Mouse (Mus musculus): Measurements from ENCODE around the gene Adamts13. TPM values are rescaled to one million over a fixed set of nuclear protein-coding genes. Genes with fewer than 3 reads are reported as not detected.

Adamts13 gene
- polyA plus RNA-seq, 1 experiment = 0.94 TPM

GRCm38 (mm10) chr2:26936425-26936824 is 36.8 kb upstream of the Adamts13 start:
- no peak for TF ChIP-seq CTCF (conservative IDR thresholded peaks at IDR 0.05; ENCODE audit: insufficient read depth, insufficient read length, low read depth, low read length)
- no peak for TF ChIP-seq POLR2A (IDR thresholded peaks at IDR 0.05; ENCODE audit: low read depth, low read length)
- H3K27ac ChIP-seq (ENCODE audit: insufficient read depth, low read depth, low read length) = no peak overlapping the region
- 44% methylated on average over 1 of the region's 1 CpGs for WGBS
- H3K4me3 ChIP-seq (ENCODE audit: insufficient read depth, low read depth, low read length) = no peak overlapping the region
- no peaks in the 10 kb centered on the region for H3K36me3 ChIP-seq (ENCODE audit: control insufficient read depth, insufficient read depth, low read length)
- peaks cover 8% of the 10 kb centered on the region for H3K4me1 ChIP-seq (ENCODE audit: control insufficient read depth, insufficient read depth, low read length)
- DNase-seq = no peak
- no peaks in the 10 kb centered on the region for H3K27me3 ChIP-seq (replicated peaks; ENCODE audit: control insufficient read depth, insufficient read depth, low read length)

GRCm38 (mm10) chr2:26941539-26941938 is 31.7 kb upstream of the Adamts13 start:
- TF ChIP-seq CTCF (conservative IDR thresholded peaks at IDR 0.05; ENCODE audit: insufficient read depth, insufficient read length, low read depth, low read length) = peak; percentile 53
- no peak for TF ChIP-seq POLR2A (IDR thresholded peaks at IDR 0.05; ENCODE audit: low read depth, low read length)
- Histone ChIP-seq H3K4me1 (ENCODE audit: control insufficient read depth, insufficient read depth, low read length) (no peaks in the 10 kb centered on the region), H3K4me3 (ENCODE audit: insufficient read depth, low read depth, low read length) (no peak overlapping the region), H3K27me3 (replicated peaks; ENCODE audit: control insufficient read depth, insufficient read depth, low read length) (no peaks in the 10 kb centered on the region), H3K36me3 (ENCODE audit: control insufficient read depth, insufficient read depth, low read length) (no peaks in the 10 kb centered on the region), H3K27ac (ENCODE audit: insufficient read depth, low read depth, low read length) (no peak overlapping the region)
- 32% methylated on average over 5 of the region's 5 CpGs for WGBS
- DNase-seq = peak; percentile 30

- H3K27me3 ChIP-seq (replicated peaks; ENCODE audit: control insufficient read depth, insufficient read depth, low read length) = no peaks in the 10 kb centered on the region
- WGBS = 87% methylated on average over 3 of the region's 3 CpGs
- no peaks in the 10 kb centered on the region for H3K36me3 ChIP-seq (ENCODE audit: control insufficient read depth, insufficient read depth, low read length)
- H3K27ac ChIP-seq (ENCODE audit: insufficient read depth, low read depth, low read length) = no peak overlapping the region
- TF ChIP-seq CTCF (conservative IDR thresholded peaks at IDR 0.05; ENCODE audit: insufficient read depth, insufficient read length, low read depth, low read length) (no peak), POLR2A (IDR thresholded peaks at IDR 0.05; ENCODE audit: low read depth, low read length) (no peak)
- H3K4me3 ChIP-seq (ENCODE audit: insufficient read depth, low read depth, low read length) = no peak overlapping the region
- no peak for DNase-seq
- no peaks in the 10 kb centered on the region for H3K4me1 ChIP-seq (ENCODE audit: control insufficient read depth, insufficient read depth, low read length)
These were observed 30.0 kb upstream of the Adamts13 start for GRCm38 (mm10) chr2:26943253-26943652.

- H3K4me1 ChIP-seq (ENCODE audit: control insufficient read depth, insufficient read depth, low read length) = no peaks in the 10 kb centered on the region
- no peak for TF ChIP-seq CTCF (conservative IDR thresholded peaks at IDR 0.05; ENCODE audit: insufficient read depth, insufficient read length, low read depth, low read length)
- no peak for TF ChIP-seq POLR2A (IDR thresholded peaks at IDR 0.05; ENCODE audit: low read depth, low read length)
- H3K36me3 ChIP-seq (ENCODE audit: control insufficient read depth, insufficient read depth, low read length) = 0 out of 2 replicates have a peak, but pooled peaks cover 1% of the 10 kb centered on the region
- 89% methylated on average over 2 of the region's 2 CpGs for WGBS
- H3K27me3 ChIP-seq (replicated peaks; ENCODE audit: control insufficient read depth, insufficient read depth, low read length) = no peaks in the 10 kb centered on the region
- H3K4me3 ChIP-seq (ENCODE audit: insufficient read depth, low read depth, low read length) = no peak overlapping the region
- no peak for DNase-seq
- H3K27ac ChIP-seq (ENCODE audit: insufficient read depth, low read depth, low read length) = no peak overlapping the region
These were observed 22.8 kb upstream of the Adamts13 start for GRCm38 (mm10) chr2:26950411-26950810.

GRCm38 (mm10) chr2:26951346-26951905 is 21.8 kb upstream of the Adamts13 start:
- no peak overlapping the region for H3K4me3 ChIP-seq (ENCODE audit: insufficient read depth, low read depth, low read length)
- TF ChIP-seq POLR2A (IDR thresholded peaks at IDR 0.05; ENCODE audit: low read depth, low read length) (no peak), CTCF (conservative IDR thresholded peaks at IDR 0.05; ENCODE audit: insufficient read depth, insufficient read length, low read depth, low read length) (no peak)
- no peaks in the 10 kb centered on the region for H3K27me3 ChIP-seq (replicated peaks; ENCODE audit: control insufficient read depth, insufficient read depth, low read length)
- H3K27ac ChIP-seq (ENCODE audit: insufficient read depth, low read depth, low read length) = no peak overlapping the region
- peaks cover 5% of the 10 kb centered on the region; the same call in 1 of the 2 replicates for H3K36me3 ChIP-seq (ENCODE audit: control insufficient read depth, insufficient read depth, low read length)
- 83% methylated on average over 8 of the region's 8 CpGs for WGBS
- no peak for DNase-seq
- no peaks in the 10 kb centered on the region for H3K4me1 ChIP-seq (ENCODE audit: control insufficient read depth, insufficient read depth, low read length)

GRCm38 (mm10) chr2:26952193-26952592 is 21.0 kb upstream of the Adamts13 start:
- no peak for DNase-seq
- Histone ChIP-seq H3K36me3 (ENCODE audit: control insufficient read depth, insufficient read depth, low read length) (peaks cover 5% of the 10 kb centered on the region; the same call in 1 of the 2 replicates), H3K4me3 (ENCODE audit: insufficient read depth, low read depth, low read length) (no peak overlapping the region), H3K4me1 (ENCODE audit: control insufficient read depth, insufficient read depth, low read length) (0 out of 2 replicates have a peak, but pooled peaks cover 2% of the 10 kb centered on the region), H3K27ac (ENCODE audit: insufficient read depth, low read depth, low read length) (no peak overlapping the region), H3K27me3 (replicated peaks; ENCODE audit: control insufficient read depth, insufficient read depth, low read length) (no peaks in the 10 kb centered on the region)
- 90% methylated on average over 4 of the region's 4 CpGs for WGBS
- no peak for TF ChIP-seq POLR2A (IDR thresholded peaks at IDR 0.05; ENCODE audit: low read depth, low read length)
- TF ChIP-seq CTCF (conservative IDR thresholded peaks at IDR 0.05; ENCODE audit: insufficient read depth, insufficient read length, low read depth, low read length) = no peak

- 73% methylated on average over 8 of the region's 8 CpGs for WGBS
- H3K4me3 ChIP-seq (ENCODE audit: insufficient read depth, low read depth, low read length) = no peak overlapping the region
- peaks cover 5% of the 10 kb centered on the region; the same call in 1 of the 2 replicates for H3K36me3 ChIP-seq (ENCODE audit: control insufficient read depth, insufficient read depth, low read length)
- H3K4me1 ChIP-seq (ENCODE audit: control insufficient read depth, insufficient read depth, low read length) = 0 out of 2 replicates have a peak, but pooled peaks cover 8% of the 10 kb centered on the region
- DNase-seq = no peak
- no peaks in the 10 kb centered on the region for H3K27me3 ChIP-seq (replicated peaks; ENCODE audit: control insufficient read depth, insufficient read depth, low read length)
- TF ChIP-seq POLR2A (IDR thresholded peaks at IDR 0.05; ENCODE audit: low read depth, low read length) (no peak), CTCF (conservative IDR thresholded peaks at IDR 0.05; ENCODE audit: insufficient read depth, insufficient read length, low read depth, low read length) (no peak)
- no peak overlapping the region for H3K27ac ChIP-seq (ENCODE audit: insufficient read depth, low read depth, low read length)
These were observed 20.4 kb upstream of the Adamts13 start for GRCm38 (mm10) chr2:26952866-26953265.
